Mouse (Mus musculus): Measurements from ENCODE around the gene Atl3. TPM values are rescaled to one million over a fixed set of nuclear protein-coding genes. Genes with fewer than 3 reads are reported as not detected.

The Atl3 gene
- total and polyA plus RNA-seq, 3 experiments: 10.5 to 74.2 (median 64.6) TPM

- no peak for TF ChIP-seq CTCF (IDR thresholded peaks at IDR 0.05; ENCODE audit: low read depth, low read length)
- TF ChIP-seq GATA1 (IDR thresholded peaks at IDR 0.05; ENCODE audit: borderline replicate concordance, low read length): no peak
- TF ChIP-seq POLR2AphosphoS5 (IDR thresholded peaks at IDR 0.05; ENCODE audit: insufficient replicate concordance, low read depth, low read length): no peak
- TF ChIP-seq GATA2 (IDR thresholded peaks at IDR 0.05; ENCODE audit: borderline replicate concordance, low read depth, low read length): no peak
- no peak for TF ChIP-seq TAL1 (conservative IDR thresholded peaks at IDR 0.05; ENCODE audit: low read depth, low read length)
- Histone ChIP-seq H3K36me3 (replicated peaks) (no peaks in the 10 kb centered on the region), H3K27me3 (ENCODE audit: insufficient read depth, low read length) (peaks cover 8% of the 10 kb centered on the region), H3K4me3 (ENCODE audit: low read depth, low read length) (no peak overlapping the region), H3K4me1 (ENCODE audit: insufficient read depth, low read depth, low read length) (peaks cover 6% of the 10 kb centered on the region), H3K9me3 (replicated peaks) (peaks cover 4% of the 10 kb centered on the region; the same call in 1 of the 2 replicates)
- no peak for DNase-seq (ENCODE audit: low spot score)
- ATAC-seq (ENCODE audit: extremely low read depth, insufficient number of reproducible peaks, low FRiP score, poor library complexity, severe bottlenecking): no peak
Measured at GRCm38 (mm10) chr19:7585764-7586163, 91.9 kb downstream of the Atl3 start.

Other genes starting within 250 kb of the Atl3 start
- gene Rcor2, start 226.7 kb upstream of the Atl3 start, total RNA-seq (2014; fragmentation: Nextera tagmentation): 20.9 and 22.2 TPM in 2 replicates
- 20.8 and 22.5 TPM in 2 replicates for gene Rcor2, start 226.7 kb upstream of the Atl3 start, total RNA-seq (2017)
- 62.2 and 74.4 TPM in 2 replicates for gene Rcor2, start 226.7 kb upstream of the Atl3 start, polyA plus RNA-seq (2012)
- 170 and 182 TPM in 2 replicates for gene Mark2, start 152.2 kb upstream of the Atl3 start, total RNA-seq (2014; fragmentation: Nextera tagmentation)
- 18.4 and 22.0 TPM in 2 replicates for gene Mark2, start 152.2 kb upstream of the Atl3 start, total RNA-seq (2017)
- gene Mark2, start 152.2 kb upstream of the Atl3 start, polyA plus RNA-seq (2012): 297 and 319 TPM in 2 replicates
- 13.3 and 18.1 TPM in 2 replicates for gene Spindoc, start 111.0 kb upstream of the Atl3 start, total RNA-seq (2014; fragmentation: Nextera tagmentation)
- gene Spindoc, start 111.0 kb upstream of the Atl3 start, total RNA-seq (2017): 8.0 and 8.2 TPM in 2 replicates
- gene Spindoc, start 111.0 kb upstream of the Atl3 start, polyA plus RNA-seq (2012): 31.8 and 34.2 TPM in 2 replicates
- gene 2700081O15Rik, start 76.4 kb upstream of the Atl3 start, total RNA-seq (2014; fragmentation: Nextera tagmentation): 8.4 and 10.7 TPM in 2 replicates
- 7.0 and 7.4 TPM in 2 replicates for gene 2700081O15Rik, start 76.4 kb upstream of the Atl3 start, total RNA-seq (2017)
- gene 2700081O15Rik, start 76.4 kb upstream of the Atl3 start, polyA plus RNA-seq (2012): 23.1 and 29.4 TPM in 2 replicates
- gene Rtn3, start 10.8 kb upstream of the Atl3 start, total RNA-seq (2014; fragmentation: Nextera tagmentation): 189 and 203 TPM in 2 replicates
- gene Rtn3, start 10.8 kb upstream of the Atl3 start, total RNA-seq (2017): 50.5 and 62.7 TPM in 2 replicates
- gene Rtn3, start 10.8 kb upstream of the Atl3 start, polyA plus RNA-seq (2012): 27.2 and 33.2 TPM in 2 replicates
- 0.75 TPM in 1 of 2 replicates, not detected in the other for gene Pla2g16, start 63.4 kb downstream of the Atl3 start, total RNA-seq (2014; fragmentation: Nextera tagmentation)
- 0.06 and 0.22 TPM in 2 replicates for gene Pla2g16, start 63.4 kb downstream of the Atl3 start, total RNA-seq (2017)
- not detected in 2 replicates for gene Pla2g16, start 63.4 kb downstream of the Atl3 start, polyA plus RNA-seq (2012)
- not detected in 2 replicates for gene Lgals12, start 113.2 kb downstream of the Atl3 start, total RNA-seq (2014; fragmentation: Nextera tagmentation)
- not detected in 2 replicates for gene Lgals12, start 113.2 kb downstream of the Atl3 start, total RNA-seq (2017)
- not detected in 2 replicates for gene Lgals12, start 113.2 kb downstream of the Atl3 start, polyA plus RNA-seq (2012)
- gene Hrasls5, start 118.5 kb downstream of the Atl3 start, total RNA-seq (2014; fragmentation: Nextera tagmentation): not detected in 2 replicates
- not detected in 2 replicates for gene Hrasls5, start 118.5 kb downstream of the Atl3 start, total RNA-seq (2017)
- gene Hrasls5, start 118.5 kb downstream of the Atl3 start, polyA plus RNA-seq (2012): not detected in 2 replicates
- not detected in 2 replicates for gene Slc22a19, start 217.3 kb downstream of the Atl3 start, total RNA-seq (2014; fragmentation: Nextera tagmentation)
- 0.16 TPM in 1 of 2 replicates, not detected in the other for gene Slc22a19, start 217.3 kb downstream of the Atl3 start, total RNA-seq (2017)
- gene Slc22a19, start 217.3 kb downstream of the Atl3 start, polyA plus RNA-seq (2012): not detected in 2 replicates

Data from G1E (cell line).